Mouse (Mus musculus) leukemia stem cell, adult 10-12 weeks (primary cell): Measurements from ENCODE around the gene Sowahc. TPM values are rescaled to one million over a fixed set of nuclear protein-coding genes. Genes with fewer than 3 reads are reported as not detected.

Experiments used
- polyA plus RNA-seq: library from polyadenylated mRNA; stranded (reverse); fragments of >175 nt; gene quantifications from 2 replicates; pipeline ENCODE4 v1.2.3, GENCODE M21; 2012; ENCODE audit warnings: low replicate concordance

Gene Sowahc
- polyA plus RNA-seq: 0.89 and 1.4 TPM in 2 replicates

DNA sequence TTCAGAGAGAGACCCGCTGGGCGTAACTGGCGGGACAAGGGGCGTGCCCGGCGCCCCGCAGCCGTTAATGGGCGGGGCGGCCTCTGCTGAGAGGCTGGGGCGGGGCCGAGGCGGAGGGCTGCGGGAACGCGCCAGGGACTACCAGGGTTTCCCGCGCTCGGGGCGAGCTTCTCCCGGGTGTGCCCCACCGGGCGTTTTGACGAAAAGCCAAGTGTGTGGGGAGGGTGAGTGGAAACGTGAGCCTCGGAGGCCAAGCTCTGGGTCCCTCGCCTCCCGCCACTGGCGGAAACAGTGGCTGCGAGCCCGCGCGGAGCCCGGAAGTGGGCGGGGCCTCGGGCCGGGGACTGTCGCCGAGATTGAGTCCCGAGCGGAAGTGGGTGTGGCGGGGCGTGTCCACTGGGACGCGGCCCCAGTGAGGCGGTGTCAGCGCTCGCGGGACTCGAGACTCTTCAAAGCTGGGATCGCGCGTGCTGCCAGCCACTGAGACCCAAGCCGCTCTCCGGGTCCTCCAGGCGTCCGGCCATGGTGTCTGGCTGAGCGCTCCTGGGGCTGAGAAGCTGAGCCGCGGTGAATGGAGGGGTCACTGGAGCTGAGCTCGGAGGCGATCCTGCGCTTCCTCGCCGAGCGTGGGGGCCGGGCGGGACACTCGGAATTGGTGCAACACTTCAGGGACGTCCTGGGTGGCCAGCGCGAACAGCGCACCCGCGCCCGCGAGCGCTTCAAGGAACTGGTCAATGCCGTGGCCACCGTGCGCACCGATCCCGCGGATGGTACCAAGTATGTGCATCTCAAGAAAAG is at the start of gene Sowahc, which contains the start of gene Sept10:
TSS of gene Sowahc (plus strand) at position 481 of the 798 bp plus-strand sequence.
TSS of gene Sept10 (minus strand) at position 375 of the 798 bp plus-strand sequence.

Other genes with a start within 250 kb of the Sowahc start
- 0.22 TPM in 1 of 2 replicates, not detected in the other for gene Sept10, start 106 bp upstream of the Sowahc start, polyA plus RNA-seq
- gene P4ha1, start 101.3 kb downstream of the Sowahc start, polyA plus RNA-seq: 0.77 and 1.9 TPM in 2 replicates
- gene Gm10273, start 173.7 kb downstream of the Sowahc start, polyA plus RNA-seq: 0.88 TPM in 1 of 2 replicates, not detected in the other
- gene Pla2g12b, start 181.7 kb downstream of the Sowahc start, polyA plus RNA-seq: not detected in 2 replicates
- 0.20 TPM in 1 of 2 replicates, not detected in the other for gene Oit3, start 219.8 kb downstream of the Sowahc start, polyA plus RNA-seq